Mouse (Mus musculus) G1E (cell line): ENCODE measurements around the gene Ascl5.

Experiments used
- CTCF ChIP-seq: IDR thresholded peaks from 2 replicates; pipeline ENCODE4 v1.5.1; 2012; ENCODE audit warnings: low read depth, low read length, inconsistent platforms, mixed read lengths
- GATA1 ChIP-seq: IDR thresholded peaks from 2 replicates; pipeline ENCODE4 v1.6.1; 2012; ENCODE audit warnings: borderline replicate concordance, low read length, inconsistent platforms, mixed read lengths
- POLR2AphosphoS5 ChIP-seq: IDR thresholded peaks from 2 replicates; pipeline ENCODE4 v1.6.1; 2012; ENCODE audit warnings: low read depth, low read length, inconsistent platforms; ENCODE audit not compliant: insufficient replicate concordance
- TAL1 ChIP-seq: conservative IDR thresholded peaks from 2 replicates; pipeline ENCODE4 v1.6.1; 2012; ENCODE audit warnings: low read depth, low read length, inconsistent platforms, mixed read lengths

DNA sequence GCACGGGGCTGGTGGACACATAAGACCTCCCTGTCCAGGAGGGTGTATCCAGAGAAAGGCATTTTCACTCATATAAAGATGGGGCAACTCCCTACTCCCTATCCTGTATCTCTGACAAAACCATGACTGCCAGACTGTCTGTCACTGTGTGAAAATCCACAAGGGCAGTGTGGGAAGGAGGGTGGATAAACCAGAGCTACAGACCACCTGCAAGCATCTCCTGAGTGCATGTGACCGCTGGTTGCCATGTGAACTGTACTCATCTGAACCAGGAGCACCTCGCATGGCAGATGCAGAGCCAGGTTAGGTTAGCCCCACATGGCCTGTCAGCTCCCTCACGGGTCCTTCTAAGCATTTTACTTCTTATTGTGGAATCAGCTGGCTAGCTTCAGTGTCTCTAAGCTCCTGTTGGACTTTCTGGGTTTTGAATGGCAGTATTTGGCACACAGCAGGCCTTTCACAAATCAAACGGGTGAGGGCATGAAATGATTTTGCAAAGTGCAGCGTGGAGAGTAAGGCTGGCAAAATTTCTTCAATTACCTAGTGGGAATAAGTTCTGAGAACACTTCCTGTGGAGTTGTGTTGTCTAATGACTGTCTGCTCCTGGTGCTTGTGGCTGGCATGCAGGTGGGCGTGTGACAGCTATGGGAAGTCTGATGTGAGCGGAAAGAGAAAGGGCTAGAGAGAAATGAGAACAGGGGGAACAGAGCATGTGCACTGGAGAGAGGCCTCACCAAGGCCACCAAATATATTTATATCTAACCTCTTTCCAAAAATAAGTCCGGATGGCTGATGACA lies 39.0 kb downstream of the Ascl5 start:
- TF ChIP-seq CTCF (no peak), GATA1 (no peak), TAL1 (no peak), POLR2AphosphoS5 (no peak)
